8 mouse cellular contexts compared by ENCODE assay signal in the genomic region with DNA sequence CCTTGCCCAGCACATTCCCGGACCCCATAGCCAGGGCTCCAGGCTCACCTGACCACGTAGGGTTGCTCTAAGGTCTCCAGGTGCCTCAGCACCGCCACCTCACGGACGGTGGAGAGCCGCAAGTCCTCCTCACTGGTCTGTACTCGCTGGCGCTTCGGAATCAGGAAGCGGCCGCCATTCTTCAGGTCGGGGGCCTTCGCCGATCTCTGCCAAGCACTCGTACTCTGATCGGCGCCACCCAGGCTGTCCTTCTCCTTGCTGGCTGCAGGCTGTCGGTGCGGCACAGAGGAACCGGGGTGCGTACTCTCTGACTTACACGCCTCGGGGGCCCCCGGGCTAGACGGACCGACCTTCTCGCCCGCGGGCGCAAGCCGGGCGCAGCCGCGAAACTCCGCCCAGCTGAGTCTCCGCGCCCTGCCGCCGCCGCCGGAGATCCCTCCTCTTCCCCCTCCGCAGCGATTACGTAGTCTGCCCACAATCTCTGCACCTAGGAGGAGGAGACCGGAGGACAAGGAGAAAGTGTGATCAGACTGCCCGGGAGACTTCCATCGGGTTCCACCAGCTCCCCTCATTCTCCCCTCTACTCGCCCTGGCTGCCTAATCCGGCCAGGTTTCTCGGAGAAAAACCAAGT. TPM values are rescaled to one million over a fixed set of nuclear protein-coding genes. Genes with fewer than 3 reads are reported as not detected.
DNase-seq lines count a peak whose midpoint lies in the region; ATAC-seq lines count a peak whose summit lies in the region.

No protein-coding gene starts in this region.

- no peaks in the 10 kb centered on the region for H3K9me3 ChIP-seq in intestine, embryonic 15.5 days
- H3K9me3 ChIP-seq in liver, embryonic 16.5 days (replicated peaks; ENCODE audit: control insufficient read depth, low read length), result no peaks in the 10 kb centered on the region

- peak; percentile 93 for ATAC-seq in intestine, embryonic 15.5 days
- peak; percentile 85 for ATAC-seq in liver, embryonic 16.5 days (ENCODE audit: low read depth)

- DNase-seq in cerebellum, adult 11-12 months, result peak; percentile 20
- no peak for DNase-seq in cerebellum, adult 9-10 months
- peak; percentile 31 for DNase-seq in cerebellum, adult 9-11 months
- peak; percentile 53 to 66 for DNase-seq in gastrocnemius, postnatal 36 days
- DNase-seq in neural tube, embryonic 10.5 days (ENCODE audit: extremely low spot score, low spot score), result peak; percentile 85
- DNase-seq in thymus, postnatal 0 days (ENCODE audit: low spot score), result peak; percentile 69

- H3K4me2 ChIP-seq in intestine, embryonic 15.5 days (replicated peaks), result peak overlapping the region; percentile 98
- H3K4me2 ChIP-seq in liver, embryonic 16.5 days (ENCODE audit: low read depth, low read length), result peak overlapping the region; percentile 77

- peak overlapping the region; percentile 69 for H3K27ac ChIP-seq in intestine, embryonic 15.5 days
- H3K27ac ChIP-seq in liver, embryonic 16.5 days (ENCODE audit: low read length), result peak overlapping the region; percentile 41; the same call in 1 of the 2 replicates

- peak overlapping the region; percentile 57 for H3K9ac ChIP-seq in intestine, embryonic 15.5 days
- peak overlapping the region; percentile 29 for H3K9ac ChIP-seq in liver, embryonic 16.5 days (ENCODE audit: low read depth, low read length)

- under 1% methylated on average over 49 of the region's 50 CpGs for WGBS in intestine, embryonic 15.5 days
- under 1% methylated on average over 50 of the region's 50 CpGs for WGBS in liver, embryonic 16.5 days (ENCODE audit: insufficient replicate concordance)

- H3K4me3 ChIP-seq in intestine, embryonic 15.5 days (replicated peaks), result peak overlapping the region; percentile 56
- peak overlapping the region; percentile 63 for H3K4me3 ChIP-seq in liver, embryonic 16.5 days (ENCODE audit: low read depth, low read length)

- intact Hi-C loops in gastrocnemius, postnatal 36 days (cut with DNase I), result no loop called here

- peaks cover 20% of the 10 kb centered on the region for H3K27me3 ChIP-seq in intestine, embryonic 15.5 days (replicated peaks)
- peaks cover 44% of the 10 kb centered on the region for H3K27me3 ChIP-seq in liver, embryonic 16.5 days (ENCODE audit: control insufficient read depth, insufficient read depth, low read depth, low read length)

- H3K36me3 ChIP-seq in intestine, embryonic 15.5 days, result no peaks in the 10 kb centered on the region
- H3K36me3 ChIP-seq in liver, embryonic 16.5 days (ENCODE audit: control insufficient read depth, insufficient read depth), result no peaks in the 10 kb centered on the region

- H3K4me1 ChIP-seq in intestine, embryonic 15.5 days (replicated peaks), result peaks cover 19% of the 10 kb centered on the region
- H3K4me1 ChIP-seq in liver, embryonic 16.5 days (ENCODE audit: control insufficient read depth, low read depth, low read length), result peaks cover 4% of the 10 kb centered on the region

RNA-seq across cellular contexts. Expression of gene E030030I06Rik, which starts 0.5 kb away (rescaled TPM):
- total RNA-seq in gastrocnemius, postnatal 36 days (2021), result 1 to 10 TPM in 1 of 2 experiments, under 1 TPM in 1; 0.71 to 1.1 TPM
- 26.7 and 31.2 TPM in 2 replicates for polyA plus RNA-seq in intestine, embryonic 15.5 days (2015; fragmentation: Nextera tagmentation; extraction: Ambion mirVana)
- 3.1 and 3.5 TPM in 2 replicates for polyA plus RNA-seq in liver, embryonic 16.5 days (2015; fragmentation: Nextera tagmentation; extraction: Ambion mirVana)
- polyA plus RNA-seq in thymus, postnatal 0 days (2015; fragmentation: Nextera tagmentation; extraction: Ambion mirVana), result 13.8 and 18.8 TPM in 2 replicates

RNA-seq across cellular contexts. Expression of gene Raet1e, which starts 9.8 kb away (rescaled TPM):
- not detected for total RNA-seq in gastrocnemius, postnatal 36 days (2021)
- polyA plus RNA-seq in intestine, embryonic 15.5 days (2015; fragmentation: Nextera tagmentation; extraction: Ambion mirVana), result 4.0 and 5.7 TPM in 2 replicates
- 1.7 and 2.4 TPM in 2 replicates for polyA plus RNA-seq in liver, embryonic 16.5 days (2015; fragmentation: Nextera tagmentation; extraction: Ambion mirVana)
- 0.56 and 0.85 TPM in 2 replicates for polyA plus RNA-seq in thymus, postnatal 0 days (2015; fragmentation: Nextera tagmentation; extraction: Ambion mirVana)

RNA-seq across cellular contexts. Expression of gene H60b, which starts 9.8 kb away (rescaled TPM):
- total RNA-seq in gastrocnemius, postnatal 36 days (2021), result not detected
- polyA plus RNA-seq in intestine, embryonic 15.5 days (2015; fragmentation: Nextera tagmentation; extraction: Ambion mirVana), result 0.47 and 0.53 TPM in 2 replicates
- polyA plus RNA-seq in liver, embryonic 16.5 days (2015; fragmentation: Nextera tagmentation; extraction: Ambion mirVana), result 0.12 TPM in 1 of 2 replicates, not detected in the other
- 0.40 and 0.62 TPM in 2 replicates for polyA plus RNA-seq in thymus, postnatal 0 days (2015; fragmentation: Nextera tagmentation; extraction: Ambion mirVana)
